Mouse (Mus musculus): ENCODE measurements at regions not wholly inside any gene's neighbourhood (a gene's known extent, or its start where the extent isn't known, plus 50 kb on each side); places are given as distances from the start of the nearest gene placed in this dataset.

- no peak overlapping the region for H3K9ac ChIP-seq (ENCODE audit: low read depth, low read length)
- H3K9me3 ChIP-seq (ENCODE audit: control insufficient read depth, low read length): no peaks in the 10 kb centered on the region
- H3K4me1 ChIP-seq (ENCODE audit: control insufficient read depth, insufficient read depth, low read length): no peaks in the 10 kb centered on the region
- no peaks in the 10 kb centered on the region for H3K27me3 ChIP-seq (replicated peaks; ENCODE audit: control insufficient read depth, insufficient read depth, low read length)
- H3K4me2 ChIP-seq (ENCODE audit: low read depth, low read length): no peak overlapping the region
- no peak overlapping the region for H3K27ac ChIP-seq (ENCODE audit: low read length)
- peak; percentile 42 for ATAC-seq
- H3K36me3 ChIP-seq (ENCODE audit: control insufficient read depth, insufficient read depth, low read length): no peaks in the 10 kb centered on the region
- 62% methylated on average over 1 of the region's 1 CpGs for WGBS
- no peak overlapping the region for H3K4me3 ChIP-seq (ENCODE audit: low read length)
Observed at GRCm38 (mm10) chr19:59687681-59688080, 229.5 kb downstream of the Emx2 start.

- Histone ChIP-seq H3K4me3 (ENCODE audit: low read length) (no peak overlapping the region), H3K9ac (ENCODE audit: low read depth, low read length) (no peak overlapping the region), H3K4me2 (ENCODE audit: low read depth, low read length) (no peak overlapping the region), H3K27ac (ENCODE audit: low read length) (no peak overlapping the region), H3K9me3 (ENCODE audit: control insufficient read depth, low read length) (no peaks in the 10 kb centered on the region), H3K4me1 (ENCODE audit: control insufficient read depth, insufficient read depth, low read length) (no peaks in the 10 kb centered on the region), H3K27me3 (replicated peaks; ENCODE audit: control insufficient read depth, insufficient read depth, low read length) (no peaks in the 10 kb centered on the region), H3K36me3 (ENCODE audit: control insufficient read depth, insufficient read depth, low read length) (no peaks in the 10 kb centered on the region)
- WGBS: 67% methylated on average over 15 of the region's 15 CpGs
- ATAC-seq: no peak
Observed at GRCm38 (mm10) chr19:59691541-59692096, 233.4 kb downstream of the Emx2 start.

- Histone ChIP-seq H3K27me3 (replicated peaks; ENCODE audit: control insufficient read depth, insufficient read depth, low read length) (no peaks in the 10 kb centered on the region), H3K4me3 (ENCODE audit: low read length) (no peak overlapping the region), H3K9ac (ENCODE audit: low read depth, low read length) (no peak overlapping the region), H3K36me3 (ENCODE audit: control insufficient read depth, insufficient read depth, low read length) (no peaks in the 10 kb centered on the region), H3K9me3 (ENCODE audit: control insufficient read depth, low read length) (no peaks in the 10 kb centered on the region), H3K27ac (ENCODE audit: low read length) (no peak overlapping the region), H3K4me2 (ENCODE audit: low read depth, low read length) (no peak overlapping the region), H3K4me1 (ENCODE audit: control insufficient read depth, insufficient read depth, low read length) (no peaks in the 10 kb centered on the region)
- peak; percentile 85 for ATAC-seq
- 58% methylated on average over 5 of the region's 5 CpGs for WGBS
Observed at GRCm38 (mm10) chr19:59697628-59698027, 239.5 kb downstream of the Emx2 start.

- Histone ChIP-seq H3K4me3 (ENCODE audit: low read length) (no peak overlapping the region), H3K36me3 (ENCODE audit: control insufficient read depth, insufficient read depth, low read length) (no peaks in the 10 kb centered on the region), H3K4me2 (ENCODE audit: low read depth, low read length) (no peak overlapping the region), H3K27me3 (replicated peaks; ENCODE audit: control insufficient read depth, insufficient read depth, low read length) (no peaks in the 10 kb centered on the region), H3K9me3 (ENCODE audit: control insufficient read depth, low read length) (no peaks in the 10 kb centered on the region), H3K4me1 (ENCODE audit: control insufficient read depth, insufficient read depth, low read length) (no peaks in the 10 kb centered on the region), H3K27ac (ENCODE audit: low read length) (no peak overlapping the region), H3K9ac (ENCODE audit: low read depth, low read length) (no peak overlapping the region)
- ATAC-seq: no peak
- 62% methylated on average over 3 of the region's 3 CpGs for WGBS
Observed at GRCm38 (mm10) chr19:59700187-59700586, 242.0 kb downstream of the Emx2 start.

- no peaks in the 10 kb centered on the region for H3K4me1 ChIP-seq (ENCODE audit: control insufficient read depth, insufficient read depth, low read length)
- no peak overlapping the region for H3K4me3 ChIP-seq (ENCODE audit: low read length)
- no peaks in the 10 kb centered on the region for H3K36me3 ChIP-seq (ENCODE audit: control insufficient read depth, insufficient read depth, low read length)
- ATAC-seq: no peak
- no peak overlapping the region for H3K9ac ChIP-seq (ENCODE audit: low read depth, low read length)
- no peaks in the 10 kb centered on the region for H3K27me3 ChIP-seq (replicated peaks; ENCODE audit: control insufficient read depth, insufficient read depth, low read length)
- 71% methylated on average over 5 of the region's 5 CpGs for WGBS
- H3K9me3 ChIP-seq (ENCODE audit: control insufficient read depth, low read length): no peaks in the 10 kb centered on the region
- H3K27ac ChIP-seq (ENCODE audit: low read length): no peak overlapping the region
- no peak overlapping the region for H3K4me2 ChIP-seq (ENCODE audit: low read depth, low read length)
Observed at GRCm38 (mm10) chr19:59707106-59707505, 236.3 kb downstream of the Rab11fip2 start.

GRCm38 (mm10) chr19:59709180-59709579, 234.3 kb downstream of the Rab11fip2 start:
- H3K27ac ChIP-seq (ENCODE audit: low read length): no peak overlapping the region
- H3K4me2 ChIP-seq (ENCODE audit: low read depth, low read length): no peak overlapping the region
- no peaks in the 10 kb centered on the region for H3K27me3 ChIP-seq (replicated peaks; ENCODE audit: control insufficient read depth, insufficient read depth, low read length)
- no peaks in the 10 kb centered on the region for H3K4me1 ChIP-seq (ENCODE audit: control insufficient read depth, insufficient read depth, low read length)
- H3K9me3 ChIP-seq (ENCODE audit: control insufficient read depth, low read length): no peaks in the 10 kb centered on the region
- H3K4me3 ChIP-seq (ENCODE audit: low read length): no peak overlapping the region
- 47% methylated on average over 2 of the region's 2 CpGs for WGBS
- ATAC-seq: no peak
- no peaks in the 10 kb centered on the region for H3K36me3 ChIP-seq (ENCODE audit: control insufficient read depth, insufficient read depth, low read length)
- H3K9ac ChIP-seq (ENCODE audit: low read depth, low read length): no peak overlapping the region

- H3K36me3 ChIP-seq (ENCODE audit: control insufficient read depth, insufficient read depth, low read length): no peaks in the 10 kb centered on the region
- 89% methylated on average over 2 of the region's 2 CpGs for WGBS
- no peak for ATAC-seq
Observed at GRCm38 (mm10) chr19:59715086-59715485, 228.4 kb downstream of the Rab11fip2 start.

GRCm38 (mm10) chr19:59717813-59718483, 225.5 kb downstream of the Rab11fip2 start:
- ATAC-seq: no peak
- Histone ChIP-seq H3K4me2 (ENCODE audit: low read depth, low read length) (no peak overlapping the region), H3K4me3 (ENCODE audit: low read length) (no peak overlapping the region), H3K9ac (ENCODE audit: low read depth, low read length) (no peak overlapping the region), H3K9me3 (ENCODE audit: control insufficient read depth, low read length) (no peaks in the 10 kb centered on the region), H3K27ac (ENCODE audit: low read length) (no peak overlapping the region), H3K36me3 (ENCODE audit: control insufficient read depth, insufficient read depth, low read length) (no peaks in the 10 kb centered on the region), H3K27me3 (replicated peaks; ENCODE audit: control insufficient read depth, insufficient read depth, low read length) (no peaks in the 10 kb centered on the region), H3K4me1 (ENCODE audit: control insufficient read depth, insufficient read depth, low read length) (no peaks in the 10 kb centered on the region)
- WGBS: 17% methylated on average over 8 of the region's 8 CpGs

More at GRCm38 (mm10) chr19:59715086-59715485, 228.4 kb downstream of the Rab11fip2 start:
- H3K27me3 ChIP-seq (replicated peaks; ENCODE audit: control insufficient read depth, insufficient read depth, low read length): no peaks in the 10 kb centered on the region
- no peak overlapping the region for H3K4me3 ChIP-seq (ENCODE audit: low read length)
- no peak overlapping the region for H3K27ac ChIP-seq (ENCODE audit: low read length)
- H3K9ac ChIP-seq (ENCODE audit: low read depth, low read length): no peak overlapping the region
- no peaks in the 10 kb centered on the region for H3K9me3 ChIP-seq (ENCODE audit: control insufficient read depth, low read length)
- no peak overlapping the region for H3K4me2 ChIP-seq (ENCODE audit: low read depth, low read length)
- H3K4me1 ChIP-seq (ENCODE audit: control insufficient read depth, insufficient read depth, low read length): no peaks in the 10 kb centered on the region

GRCm38 (mm10) chr19:59738541-59738940, 204.9 kb downstream of the Rab11fip2 start:
- 64% methylated on average over 8 of the region's 8 CpGs for whole genome bisulfite sequencing
- Histone ChIP-seq H3K9ac (ENCODE audit: low read depth, low read length) (no peak overlapping the region), H3K36me3 (ENCODE audit: control insufficient read depth, insufficient read depth, low read length) (no peaks in the 10 kb centered on the region), H3K27ac (ENCODE audit: low read length) (no peak overlapping the region), H3K4me3 (ENCODE audit: low read length) (no peak overlapping the region), H3K27me3 (replicated peaks; ENCODE audit: control insufficient read depth, insufficient read depth, low read length) (no peaks in the 10 kb centered on the region), H3K4me2 (ENCODE audit: low read depth, low read length) (no peak overlapping the region), H3K4me1 (ENCODE audit: control insufficient read depth, insufficient read depth, low read length) (no peaks in the 10 kb centered on the region), H3K9me3 (ENCODE audit: control insufficient read depth, low read length) (no peaks in the 10 kb centered on the region)
- ATAC-seq: no peak

- Histone ChIP-seq H3K4me3 (ENCODE audit: low read length) (no peak overlapping the region), H3K9ac (ENCODE audit: low read depth, low read length) (no peak overlapping the region), H3K27me3 (replicated peaks; ENCODE audit: control insufficient read depth, insufficient read depth, low read length) (no peaks in the 10 kb centered on the region), H3K36me3 (ENCODE audit: control insufficient read depth, insufficient read depth, low read length) (no peaks in the 10 kb centered on the region), H3K9me3 (ENCODE audit: control insufficient read depth, low read length) (no peaks in the 10 kb centered on the region), H3K27ac (ENCODE audit: low read length) (no peak overlapping the region), H3K4me1 (ENCODE audit: control insufficient read depth, insufficient read depth, low read length) (no peaks in the 10 kb centered on the region), H3K4me2 (ENCODE audit: low read depth, low read length) (no peak overlapping the region)
- ATAC-seq: no peak
- 28% methylated on average over 3 of the region's 3 CpGs for WGBS
Observed at GRCm38 (mm10) chr19:59742946-59743345, 200.5 kb downstream of the Rab11fip2 start.

Measured in intestine, embryonic 16.5 days (tissue).